Mouse (Mus musculus) hindbrain, embryonic 14.5 days (tissue): ENCODE results near the gene Tjp1. TPM values are rescaled to one million over a fixed set of nuclear protein-coding genes. Genes with fewer than 3 reads are reported as not detected.

Source experiments
- ATAC-seq: fragments of 200-750 bp; cut with Nextera tagmentation; 2 replicates; pipeline ENCODE4 v1.8.0; 2017; ENCODE audit warnings: moderate number of reproducible peaks, mild to moderate bottlenecking, moderate TSS enrichment, moderate library complexity; ENCODE audit not compliant: low FRiP score
- DNase-seq: peaks from one replicate; pipeline ENCODE4 v3.0.0-alpha.2; 2015; ENCODE audit warnings: low spot score
- H3K27ac ChIP-seq: fragments of 300-500 bp; sonication (generic); 2 replicates; pipeline ENCODE4 v1.5.1; 2014; ENCODE audit warnings: mild to moderate bottlenecking, moderate library complexity
- H3K27me3 ChIP-seq: fragments of 300-500 bp; sonication (generic); 2 replicates; pipeline ENCODE4 v1.6.1; 2014; ENCODE audit warnings: mild to moderate bottlenecking, low read length, mixed read lengths; ENCODE audit not compliant: control insufficient read depth, insufficient read depth
- H3K36me3 ChIP-seq: fragments of 300-500 bp; sonication (generic); replicated peaks from 2 replicates; pipeline ENCODE4 v1.6.1; 2014; ENCODE audit not compliant: control insufficient read depth, insufficient read depth
- H3K4me1 ChIP-seq: fragments of 300-500 bp; sonication (generic); replicated peaks from 2 replicates; pipeline ENCODE4 v1.6.1; 2014; ENCODE audit warnings: antibody characterized with exemption, low read length, mixed read lengths; ENCODE audit not compliant: control insufficient read depth, insufficient read depth
- H3K4me2 ChIP-seq: fragments of 300-500 bp; sonication (generic); replicated peaks from 2 replicates; pipeline ENCODE4 v1.6.1; 2014; ENCODE audit warnings: mild to moderate bottlenecking, moderate library complexity
- H3K4me3 ChIP-seq: fragments of 300-500 bp; sonication (generic); replicated peaks from 2 replicates; pipeline ENCODE4 v1.5.1; 2014; ENCODE audit warnings: mild to moderate bottlenecking, low read length
- H3K9ac ChIP-seq: fragments of 300-500 bp; sonication (generic); 2 replicates; pipeline ENCODE4 v1.6.1; 2014
- H3K9me3 ChIP-seq: fragments of 300-500 bp; sonication (generic); 2 replicates; pipeline ENCODE4 v1.6.1; 2016; ENCODE audit warnings: low read length; ENCODE audit not compliant: control insufficient read depth
- WGBS: fragments of 180-500 bp; shearing (Covaris S2); extraction: QIAGEN DNeasy Blood & Tissue Kit; methylation state at CpG from one replicate; pipeline ENCODE4 v1.1.7; 2014; 5-methylcytosine and 5-hydroxymethylcytosine counted together
- polyA plus RNA-seq: library from polyadenylated mRNA; unstranded; fragments of >200 nt; fragmentation: Nextera tagmentation; extraction: Ambion mirVana; gene quantifications from 2 replicates; pipeline ENCODE4 v1.2.1, GENCODE M21; 2014

Gene Tjp1
- polyA plus RNA-seq, 1 experiment from 2014 or later, result 30.4 TPM

- Histone ChIP-seq H3K4me2 (no peak overlapping the region), H3K4me1 (0 out of 2 replicates have a peak, but pooled peaks cover 3% of the 10 kb centered on the region), H3K9me3 (no peaks in the 10 kb centered on the region), H3K9ac (no peak overlapping the region), H3K27ac (no peak overlapping the region), H3K4me3 (no peak overlapping the region), H3K27me3 (no peaks in the 10 kb centered on the region), H3K36me3 (no peaks in the 10 kb centered on the region)
- ATAC-seq, result no peak
- 66% methylated on average over 2 of the region's 2 CpGs for WGBS
- DNase-seq, result no peak
Measured at GRCm38 (mm10) chr7:65456031-65456430, 71.5 kb downstream of the Tjp1 start.

- H3K4me1 ChIP-seq, result 0 out of 2 replicates have a peak, but pooled peaks cover 3% of the 10 kb centered on the region
- no peak overlapping the region for H3K9ac ChIP-seq
- H3K9me3 ChIP-seq, result no peaks in the 10 kb centered on the region
- no peaks in the 10 kb centered on the region for H3K36me3 ChIP-seq
- H3K27me3 ChIP-seq, result no peaks in the 10 kb centered on the region
- no peak overlapping the region for H3K4me2 ChIP-seq
- no peak for ATAC-seq
- no peak overlapping the region for H3K4me3 ChIP-seq
- no peak overlapping the region for H3K27ac ChIP-seq
- 82% methylated on average over 3 of the region's 3 CpGs for WGBS
- DNase-seq, result no peak
Measured at GRCm38 (mm10) chr7:65455208-65455607, 72.4 kb downstream of the Tjp1 start.

- Histone ChIP-seq H3K27ac (no peak overlapping the region), H3K4me2 (no peak overlapping the region), H3K27me3 (no peaks in the 10 kb centered on the region), H3K9ac (no peak overlapping the region), H3K4me3 (no peak overlapping the region), H3K4me1 (0 out of 2 replicates have a peak, but pooled peaks cover 3% of the 10 kb centered on the region), H3K36me3 (no peaks in the 10 kb centered on the region), H3K9me3 (no peaks in the 10 kb centered on the region)
- DNase-seq (no peak), ATAC-seq (no peak; the same call in 1 of the 2 replicates)
- WGBS, result 11% methylated on average over 3 of the region's 3 CpGs
Measured at GRCm38 (mm10) chr7:65454269-65454668, 73.3 kb downstream of the Tjp1 start.

DNA sequence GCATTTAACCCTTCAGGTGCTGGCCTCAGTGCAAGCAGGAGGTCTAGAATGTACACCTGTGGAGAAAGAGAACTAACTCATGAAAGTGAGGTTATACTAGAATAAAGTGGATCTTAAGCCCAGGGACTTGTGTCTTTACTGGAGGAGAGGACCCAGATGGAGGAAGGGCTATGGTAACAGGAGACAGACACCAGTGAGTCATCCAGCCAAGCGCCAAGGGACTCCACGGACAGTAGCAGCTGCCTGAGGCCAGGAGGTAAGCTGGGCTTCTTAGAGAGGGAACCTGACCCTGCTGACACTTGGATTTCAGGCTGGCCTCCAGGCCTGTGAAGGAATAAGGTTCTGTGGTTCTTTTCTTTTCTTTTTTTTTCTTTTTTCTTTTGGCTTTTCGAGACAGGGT is 75.3 kb downstream of the Tjp1 start:
- no peak for ATAC-seq
- 89% methylated on average over 3 of the region's 3 CpGs for WGBS
- no peak overlapping the region for H3K9ac ChIP-seq
- H3K9me3 ChIP-seq, result no peaks in the 10 kb centered on the region
- no peaks in the 10 kb centered on the region for H3K27me3 ChIP-seq
- no peak overlapping the region for H3K4me3 ChIP-seq
- H3K36me3 ChIP-seq, result no peaks in the 10 kb centered on the region
- H3K4me1 ChIP-seq, result 0 out of 2 replicates have a peak, but pooled peaks cover 3% of the 10 kb centered on the region
- DNase-seq, result no peak
- no peak overlapping the region for H3K4me2 ChIP-seq
- H3K27ac ChIP-seq, result no peak overlapping the region

DNA sequence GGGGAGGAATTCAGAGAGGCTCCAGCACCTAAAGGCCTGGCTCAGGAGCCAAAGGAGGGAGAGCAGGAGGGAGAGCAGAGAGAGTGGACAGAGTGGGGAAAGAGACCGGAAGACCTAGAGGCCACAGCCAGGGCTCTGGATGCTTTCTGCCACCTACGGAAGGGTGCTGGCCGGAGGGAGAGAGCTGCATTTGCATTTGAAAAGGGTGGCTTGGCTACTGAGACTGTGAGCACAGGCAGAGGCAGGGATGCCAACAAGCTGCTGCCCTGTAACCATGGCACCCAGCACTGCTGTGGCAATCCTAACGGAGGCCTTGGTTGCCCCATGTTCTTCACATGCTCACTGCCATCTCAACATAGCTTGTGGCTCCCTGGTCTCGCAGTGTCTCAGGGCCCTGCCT is 77.4 kb downstream of the Tjp1 start:
- Histone ChIP-seq H3K27ac (no peak overlapping the region), H3K4me3 (no peak overlapping the region), H3K9me3 (0 out of 2 replicates have a peak, but pooled peaks cover 4% of the 10 kb centered on the region), H3K9ac (no peak overlapping the region), H3K36me3 (no peaks in the 10 kb centered on the region), H3K4me1 (0 out of 2 replicates have a peak, but pooled peaks cover 3% of the 10 kb centered on the region), H3K4me2 (no peak overlapping the region), H3K27me3 (no peaks in the 10 kb centered on the region)
- peak; percentile 71; the same call in 1 of the 2 replicates for ATAC-seq
- peak; percentile 35 for DNase-seq
- WGBS, result 8% methylated on average over 5 of the region's 5 CpGs

GRCm38 (mm10) chr7:65441505-65441904 is 86.1 kb downstream of the Tjp1 start:
- Histone ChIP-seq H3K9me3 (no peaks in the 10 kb centered on the region), H3K27ac (no peak overlapping the region), H3K4me2 (no peak overlapping the region), H3K4me3 (no peak overlapping the region), H3K36me3 (no peaks in the 10 kb centered on the region), H3K4me1 (no peaks in the 10 kb centered on the region; the same call in 1 of the 2 replicates), H3K9ac (no peak overlapping the region), H3K27me3 (no peaks in the 10 kb centered on the region)
- DNase-seq (no peak), ATAC-seq (no peak)
- WGBS, result 93% methylated on average over 4 of the region's 4 CpGs

GRCm38 (mm10) chr7:65439518-65439917 is 88.1 kb downstream of the Tjp1 start:
- Histone ChIP-seq H3K4me2 (no peak overlapping the region), H3K4me1 (no peaks in the 10 kb centered on the region; the same call in 1 of the 2 replicates), H3K9ac (no peak overlapping the region), H3K36me3 (no peaks in the 10 kb centered on the region), H3K4me3 (no peak overlapping the region), H3K27me3 (no peaks in the 10 kb centered on the region), H3K27ac (no peak overlapping the region), H3K9me3 (no peaks in the 10 kb centered on the region)
- 72% methylated on average over 8 of the region's 8 CpGs for WGBS
- no peak for ATAC-seq
- DNase-seq, result no peak

DNA sequence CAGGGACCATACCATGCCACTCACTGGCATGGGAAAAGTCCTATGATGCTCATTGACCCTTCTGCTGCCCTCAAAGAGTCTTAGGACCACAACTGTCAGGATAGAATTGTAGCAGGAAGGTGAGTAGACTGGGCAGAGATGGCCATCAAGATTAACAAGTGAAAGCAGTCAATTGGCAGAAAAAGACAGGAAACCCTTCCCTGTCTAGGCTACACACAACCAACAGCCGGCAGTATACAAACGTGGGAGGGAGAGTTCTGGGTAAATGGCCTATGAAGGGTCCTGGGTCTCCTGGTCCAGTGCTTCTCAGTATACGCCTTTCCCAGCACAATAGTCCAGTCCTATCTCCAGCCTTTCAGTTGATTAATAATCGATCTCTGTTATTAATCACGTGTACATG is 89.4 kb downstream of the Tjp1 start:
- WGBS, result 60% methylated on average over 5 of the region's 5 CpGs
- no peak overlapping the region for H3K4me2 ChIP-seq
- H3K36me3 ChIP-seq, result no peaks in the 10 kb centered on the region
- DNase-seq (no peak), ATAC-seq (no peak)
- no peaks in the 10 kb centered on the region; the same call in 1 of the 2 replicates for H3K4me1 ChIP-seq
- no peak overlapping the region for H3K27ac ChIP-seq
- no peaks in the 10 kb centered on the region for H3K27me3 ChIP-seq
- no peak overlapping the region for H3K9ac ChIP-seq
- no peaks in the 10 kb centered on the region for H3K9me3 ChIP-seq
- H3K4me3 ChIP-seq, result no peak overlapping the region

GRCm38 (mm10) chr7:65436921-65437320 is 90.7 kb downstream of the Tjp1 start:
- Histone ChIP-seq H3K4me1 (no peaks in the 10 kb centered on the region; the same call in 1 of the 2 replicates), H3K36me3 (no peaks in the 10 kb centered on the region), H3K4me3 (no peak overlapping the region), H3K27me3 (no peaks in the 10 kb centered on the region), H3K4me2 (no peak overlapping the region), H3K9ac (no peak overlapping the region), H3K9me3 (no peaks in the 10 kb centered on the region), H3K27ac (no peak overlapping the region)
- WGBS, result 78% methylated on average over 3 of the region's 3 CpGs
- DNase-seq, result no peak
- no peak for ATAC-seq
